Mouse (Mus musculus) spleen, adult 2 months (tissue): ENCODE results near the gene Slc24a3.

ENCODE experiments used
- CTCF ChIP-seq: fragments of 200-500 bp; IDR thresholded peaks from 2 replicates; pipeline ENCODE4 v1.5.1; 2011; ENCODE audit warnings: mild to moderate bottlenecking, inconsistent platforms; ENCODE audit not compliant: insufficient read depth, insufficient read length, insufficient replicate concordance; ENCODE audit errors: extremely low read depth
- POLR2A ChIP-seq: fragments of 200-500 bp; IDR thresholded peaks from 2 replicates; pipeline ENCODE4 v1.6.1; 2011; ENCODE audit warnings: low read depth, low read length, inconsistent platforms

GRCm38 (mm10) chr2:145168405-145168971 is 934 bp downstream of the Slc24a3 start:
- TF ChIP-seq POLR2A (no peak), CTCF (no peak)
